ENCODE assay signal across 8 mouse cellular contexts in genomic region chrX:56456379-56456778, GRCm38 (mm10). TPM values are rescaled to one million over a fixed set of nuclear protein-coding genes. Genes with fewer than 3 reads are reported as not detected.
DNase-seq lines count a peak whose midpoint lies in the region; ATAC-seq lines count a peak whose summit lies in the region.

No protein-coding gene starts in this region.

- H3K4me1 ChIP-seq in lung, embryonic 15.5 days, result peaks cover 4% of the 10 kb centered on the region; the same call in 1 of the 2 replicates
- no peaks in the 10 kb centered on the region for H3K4me1 ChIP-seq in embryonic facial prominence, embryonic 14.5 days (ENCODE audit: control insufficient read depth, insufficient read depth, low read length)
- H3K4me1 ChIP-seq in limb, embryonic 11.5 days (ENCODE audit: control insufficient read depth, insufficient read depth, low read length), result no peaks in the 10 kb centered on the region
- no peaks in the 10 kb centered on the region for H3K4me1 ChIP-seq in neural tube, embryonic 14.5 days (ENCODE audit: control insufficient read depth, insufficient read depth, low read length)

- ATAC-seq in lung, embryonic 15.5 days (ENCODE audit: borderline replicate concordance, extremely low read depth, low FRiP score, low TSS enrichment), result no peak
- ATAC-seq in embryonic facial prominence, embryonic 14.5 days (ENCODE audit: low read depth), result no peak
- ATAC-seq in limb, embryonic 11.5 days (ENCODE audit: insufficient number of reproducible peaks, low FRiP score, low TSS enrichment, low read depth), result no peak
- ATAC-seq in neural tube, embryonic 14.5 days (ENCODE audit: low read depth), result peak; percentile 35

- H3K27me3 ChIP-seq in lung, embryonic 15.5 days, result no peaks in the 10 kb centered on the region
- no peaks in the 10 kb centered on the region for H3K27me3 ChIP-seq in embryonic facial prominence, embryonic 14.5 days (replicated peaks; ENCODE audit: control insufficient read depth, insufficient read depth, low read length)
- H3K27me3 ChIP-seq in limb, embryonic 11.5 days (ENCODE audit: control insufficient read depth, insufficient read depth, low read length), result no peaks in the 10 kb centered on the region
- H3K27me3 ChIP-seq in neural tube, embryonic 14.5 days (ENCODE audit: control insufficient read depth, insufficient read depth, low read length), result no peaks in the 10 kb centered on the region

- no peaks in the 10 kb centered on the region for H3K9me3 ChIP-seq in lung, embryonic 15.5 days
- no peaks in the 10 kb centered on the region for H3K9me3 ChIP-seq in embryonic facial prominence, embryonic 14.5 days (ENCODE audit: control insufficient read depth, low read length)
- H3K9me3 ChIP-seq in limb, embryonic 11.5 days (ENCODE audit: control insufficient read depth, low read length), result no peaks in the 10 kb centered on the region
- no peaks in the 10 kb centered on the region for H3K9me3 ChIP-seq in neural tube, embryonic 14.5 days (ENCODE audit: control insufficient read depth, low read length)

- H3K4me3 ChIP-seq in lung, embryonic 15.5 days, result peak overlapping the region; percentile 59
- H3K4me3 ChIP-seq in embryonic facial prominence, embryonic 14.5 days (ENCODE audit: low read depth, low read length), result peak overlapping the region; percentile 53
- H3K4me3 ChIP-seq in limb, embryonic 11.5 days (ENCODE audit: low read depth, low read length), result peak overlapping the region; percentile 52
- peak overlapping the region; percentile 52 for H3K4me3 ChIP-seq in neural tube, embryonic 14.5 days (ENCODE audit: low read depth, low read length)

- 0 out of 2 replicates have a peak overlapping the region, but pooled peaks have one; percentile 16 for H3K9ac ChIP-seq in lung, embryonic 15.5 days
- peak overlapping the region; percentile 36 for H3K9ac ChIP-seq in embryonic facial prominence, embryonic 14.5 days (ENCODE audit: low read depth, low read length)
- no peak overlapping the region for H3K9ac ChIP-seq in limb, embryonic 11.5 days (ENCODE audit: low read length)
- H3K9ac ChIP-seq in neural tube, embryonic 14.5 days (replicated peaks; ENCODE audit: low read depth, low read length), result peak overlapping the region; percentile 74

- H3K27ac ChIP-seq in lung, embryonic 15.5 days, result peak overlapping the region; percentile 93
- peak overlapping the region; percentile 64; the same call in 1 of the 2 replicates for H3K27ac ChIP-seq in embryonic facial prominence, embryonic 14.5 days (replicated peaks; ENCODE audit: low read depth, low read length)
- H3K27ac ChIP-seq in limb, embryonic 11.5 days (replicated peaks; ENCODE audit: low read depth, low read length), result peak overlapping the region; percentile 85
- H3K27ac ChIP-seq in neural tube, embryonic 14.5 days (ENCODE audit: low read depth, low read length), result peak overlapping the region; percentile 96

- DNase-seq in adrenal gland, adult (ENCODE audit: inconsistent age in 2 of 2, low spot score in 1 of 2), result peak; percentile 36 to 77
- DNase-seq in adrenal gland, postnatal 4 days (ENCODE audit: low spot score in 2 of 2), result no peak
- no peak for DNase-seq in lung, postnatal 4 days
- no peak for DNase-seq in embryonic facial prominence, embryonic 14.5 days (ENCODE audit: low spot score)
- peak; percentile 22 for DNase-seq in limb, embryonic 11.5 days (ENCODE audit: low spot score)
- no peak for DNase-seq in thymus, postnatal 14 days

- WGBS in lung, embryonic 15.5 days, result 17% methylated on average over 8 of the region's 8 CpGs
- 16% methylated on average over 8 of the region's 8 CpGs for WGBS in embryonic facial prominence, embryonic 14.5 days
- 18% methylated on average over 8 of the region's 8 CpGs for WGBS in limb, embryonic 11.5 days
- 20% methylated on average over 8 of the region's 8 CpGs for WGBS in neural tube, embryonic 14.5 days

- no peaks in the 10 kb centered on the region for H3K36me3 ChIP-seq in lung, embryonic 15.5 days
- H3K36me3 ChIP-seq in embryonic facial prominence, embryonic 14.5 days (ENCODE audit: control insufficient read depth, insufficient read depth, low read length), result no peaks in the 10 kb centered on the region
- H3K36me3 ChIP-seq in limb, embryonic 11.5 days (ENCODE audit: control insufficient read depth, insufficient read depth, low read length), result no peaks in the 10 kb centered on the region
- H3K36me3 ChIP-seq in neural tube, embryonic 14.5 days (ENCODE audit: control insufficient read depth, insufficient read depth, low read length), result no peaks in the 10 kb centered on the region

- peak overlapping the region; percentile 61 for H3K4me2 ChIP-seq in lung, embryonic 15.5 days
- H3K4me2 ChIP-seq in embryonic facial prominence, embryonic 14.5 days (ENCODE audit: low read depth, low read length), result peak overlapping the region; percentile 54
- peak overlapping the region; percentile 45 for H3K4me2 ChIP-seq in limb, embryonic 11.5 days (ENCODE audit: low read depth, severe bottlenecking)
- peak overlapping the region; percentile 40 for H3K4me2 ChIP-seq in neural tube, embryonic 14.5 days (ENCODE audit: low read depth, low read length)

RNA-seq across cellular contexts. Expression of gene Ints6l, which starts 1.7 kb away (rescaled TPM):
- total RNA-seq in adrenal gland, postnatal 4 days (2021), result 10 to 100 TPM; 47.1 to 60.3 TPM
- 26.5 and 26.9 TPM in 2 replicates for polyA plus RNA-seq in lung, embryonic 15.5 days (2015; fragmentation: Nextera tagmentation; extraction: Ambion mirVana)
- polyA plus RNA-seq in embryonic facial prominence, embryonic 14.5 days (2014; fragmentation: Nextera tagmentation; extraction: Ambion mirVana), result 28.0 and 30.9 TPM in 2 replicates
- polyA plus RNA-seq in limb, embryonic 11.5 days (2014; fragmentation: Nextera tagmentation; extraction: Ambion mirVana), result 28.3 and 30.9 TPM in 2 replicates
- polyA plus RNA-seq in neural tube, embryonic 14.5 days (2014; fragmentation: Nextera tagmentation; extraction: Ambion mirVana), result 22.1 and 23.1 TPM in 2 replicates

RNA-seq across cellular contexts. Expression of gene Gm2174, which starts 8.6 kb away (rescaled TPM):
- total RNA-seq in adrenal gland, postnatal 4 days (2021), result not detected
- 1.3 and 3.1 TPM in 2 replicates for polyA plus RNA-seq in lung, embryonic 15.5 days (2015; fragmentation: Nextera tagmentation; extraction: Ambion mirVana)
- polyA plus RNA-seq in embryonic facial prominence, embryonic 14.5 days (2014; fragmentation: Nextera tagmentation; extraction: Ambion mirVana), result 3.5 and 4.3 TPM in 2 replicates
- 1.5 and 4.0 TPM in 2 replicates for polyA plus RNA-seq in limb, embryonic 11.5 days (2014; fragmentation: Nextera tagmentation; extraction: Ambion mirVana)
- polyA plus RNA-seq in neural tube, embryonic 14.5 days (2014; fragmentation: Nextera tagmentation; extraction: Ambion mirVana), result 1.3 TPM in 1 of 2 replicates, not detected in the other

Comparison
In these comparisons a context has a peak if more than half of its experiments do, and no peak if none do; other contexts are left out.
1. DNase-seq: peak in adrenal gland, adult (2 of 2) and limb, embryonic 11.5 days (single experiment); none in adrenal gland, postnatal 4 days (0 of 2), lung, postnatal 4 days (0 of 2), embryonic facial prominence, embryonic 14.5 days (single experiment) and thymus, postnatal 14 days (single experiment).
2. Peak in every context shown above with its lines, with median percentiles within 50 percentile points of each other: H3K27ac ChIP-seq, H3K4me2 ChIP-seq and H3K4me3 ChIP-seq.